Mouse (Mus musculus): ENCODE results near the gene Iqcf3.

The Iqcf3 gene

DNA sequence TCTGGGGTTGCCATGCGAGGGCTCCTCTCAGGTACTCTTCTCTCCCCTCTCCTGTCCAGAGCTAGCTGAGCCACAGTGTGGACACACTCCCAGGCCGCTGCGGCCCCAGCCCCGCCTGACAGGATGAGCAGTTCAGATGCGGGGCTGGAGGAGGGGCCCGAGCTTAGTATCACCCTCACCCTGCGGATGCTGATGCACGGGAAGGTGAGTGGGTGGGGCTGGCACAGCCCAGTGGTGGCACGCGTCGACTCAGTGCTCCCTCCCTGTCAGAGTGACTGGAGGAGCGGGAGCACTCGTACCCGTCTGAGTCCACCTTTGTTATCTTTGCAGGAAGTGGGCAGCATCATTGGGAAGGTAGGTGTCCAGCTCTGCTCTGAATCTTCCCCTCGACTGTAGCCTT lies 101.5 kb downstream of the Iqcf3 start:
- in situ Hi-C loops (cut with MboI; ENCODE audit: unreplicated experiment in 2 of 2) = loop anchor here in 1 of 2 experiments (25.0 kb wide), 1 partner anchor 623 kb away; the partner anchor contains the start of gene Col6a6

DNA sequence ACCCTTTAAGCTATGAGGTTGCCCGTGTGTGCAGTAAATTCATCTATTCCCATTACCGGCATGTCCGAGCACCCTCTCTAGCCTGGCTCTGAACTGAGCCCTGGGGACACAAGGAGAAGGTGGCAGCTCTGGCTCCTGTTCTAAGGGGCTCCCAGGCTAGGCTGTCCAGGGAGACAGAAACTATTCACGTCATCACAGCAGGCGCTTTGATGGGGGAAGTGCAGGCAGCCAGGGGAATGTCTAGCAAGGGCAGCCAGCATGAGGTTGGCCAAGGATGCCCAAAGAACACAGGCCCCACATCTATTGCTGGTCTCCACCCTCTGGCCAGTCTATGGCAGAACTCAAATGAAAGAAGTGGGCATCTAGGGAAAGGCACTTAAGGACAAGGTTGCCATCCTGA lies 103.5 kb downstream of the Iqcf3 start:
- in situ Hi-C loops (cut with MboI; ENCODE audit: unreplicated experiment in 2 of 2) = loop anchor here in 1 of 2 experiments (25.0 kb wide), 1 partner anchor 621 kb away; the partner anchor contains the start of gene Col6a6

DNA sequence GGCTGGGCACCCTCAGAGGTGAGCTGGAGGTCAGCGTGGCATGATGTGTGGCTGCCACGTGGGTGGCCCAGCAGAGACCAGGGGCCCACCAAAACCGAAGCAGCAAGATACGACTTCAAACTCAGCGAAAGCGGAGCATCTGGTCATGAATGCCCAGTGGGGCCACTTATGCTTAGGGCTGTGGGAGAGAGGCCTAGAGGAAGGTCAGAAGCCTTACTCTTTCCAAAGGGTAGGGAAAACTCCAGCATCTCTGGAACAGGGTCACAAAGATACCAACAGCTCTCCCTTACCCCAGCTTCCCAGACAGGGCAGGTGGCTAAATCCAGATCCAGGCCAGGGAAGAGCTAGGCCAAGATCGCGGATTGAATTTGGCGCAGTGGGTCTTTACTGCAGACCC lies 104.3 kb downstream of the Iqcf3 start:
- in situ Hi-C loops (cut with MboI; ENCODE audit: unreplicated experiment in 2 of 2) = loop anchor here in 1 of 2 experiments (25.0 kb wide), 1 partner anchor 620 kb away; the partner anchor contains the start of gene Col6a6

DNA sequence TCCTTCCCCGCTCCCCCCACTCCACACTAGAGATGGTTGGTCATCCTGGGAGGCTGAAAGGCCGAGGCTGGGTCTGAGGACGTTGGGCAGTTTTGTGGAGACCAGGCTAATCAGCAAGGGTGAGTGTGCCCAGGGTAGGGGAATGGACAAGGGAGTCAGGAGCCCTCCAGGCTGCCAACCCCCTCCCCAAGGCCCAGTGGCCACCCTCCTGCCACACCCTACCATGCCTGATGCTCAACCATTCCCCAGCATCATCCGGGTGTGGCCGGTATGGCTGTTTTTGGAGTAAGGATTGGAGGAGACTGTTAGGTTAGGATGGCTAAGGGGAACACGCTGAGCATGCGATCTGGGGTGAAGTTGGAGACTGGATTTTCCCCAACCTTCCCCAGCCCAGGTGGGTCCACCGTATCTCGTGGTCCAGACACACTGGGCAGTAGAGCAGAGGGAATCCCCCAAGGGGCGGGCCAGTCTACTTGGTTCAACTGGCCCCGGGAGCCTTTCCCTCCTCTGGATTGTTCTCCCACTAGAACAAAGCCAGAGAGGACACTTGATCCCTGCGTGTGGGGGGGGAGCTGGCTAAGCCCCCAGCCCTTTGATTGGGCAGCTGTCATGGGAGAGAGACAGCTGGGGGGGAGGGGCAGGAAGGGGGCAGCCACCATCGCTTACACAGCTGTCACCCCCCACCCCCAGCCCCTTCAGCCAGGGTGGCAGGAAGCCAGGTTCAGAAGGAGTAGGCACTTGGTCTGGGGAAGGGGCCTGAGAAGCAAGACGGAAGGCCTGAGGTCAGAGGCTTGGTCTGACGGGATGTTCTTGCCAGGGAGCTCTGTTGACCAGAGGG lies 104.9 kb downstream of the Iqcf3 start:
- in situ Hi-C loops (cut with MboI; ENCODE audit: unreplicated experiment in 2 of 2) = loop anchor here in 1 of 2 experiments (25.0 kb wide), 1 partner anchor 619 kb away; the partner anchor contains the start of gene Col6a6

DNA sequence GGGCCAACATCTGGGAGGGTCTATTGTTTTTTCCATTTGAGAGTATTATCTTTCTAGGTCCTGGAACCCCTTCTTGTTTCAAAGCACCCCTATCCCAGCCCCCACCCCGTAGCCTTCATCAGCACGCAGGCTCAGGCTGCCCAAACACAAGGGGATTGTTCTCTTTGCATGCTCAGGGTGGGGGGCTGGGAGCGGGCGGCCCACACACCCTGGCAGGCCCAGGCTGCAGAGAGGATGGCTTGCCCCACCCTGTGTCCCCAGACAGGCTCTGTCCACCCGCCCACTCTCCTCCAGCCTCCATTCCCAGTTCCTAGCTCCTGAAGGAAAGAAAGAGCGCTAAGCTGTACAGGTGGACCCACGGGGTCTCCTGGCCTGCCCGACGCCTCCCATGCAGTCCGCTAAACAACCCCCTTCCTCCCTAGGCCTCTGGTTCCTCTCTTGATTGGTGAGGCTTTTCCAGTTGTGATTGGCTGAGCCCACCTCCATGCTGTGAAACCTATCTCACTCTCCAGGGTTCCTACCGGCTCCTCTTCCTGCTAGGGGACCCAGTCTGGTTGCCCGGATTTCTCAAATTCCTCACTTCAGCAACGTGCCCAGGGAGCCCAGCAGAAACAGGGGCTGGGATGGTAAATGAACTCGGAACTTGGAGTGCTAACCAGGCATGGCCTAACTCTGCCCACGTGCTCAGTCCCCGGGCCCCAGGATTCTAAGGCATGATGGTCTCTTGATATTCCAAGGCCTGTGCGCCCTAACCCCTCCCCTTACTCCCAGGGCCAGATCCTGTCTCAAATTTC lies 106.3 kb downstream of the Iqcf3 start:
- in situ Hi-C loops (cut with MboI; ENCODE audit: unreplicated experiment in 2 of 2) = loop anchor here in 1 of 2 experiments (25.0 kb wide), 1 partner anchor 618 kb away; the partner anchor contains the start of gene Col6a6

DNA sequence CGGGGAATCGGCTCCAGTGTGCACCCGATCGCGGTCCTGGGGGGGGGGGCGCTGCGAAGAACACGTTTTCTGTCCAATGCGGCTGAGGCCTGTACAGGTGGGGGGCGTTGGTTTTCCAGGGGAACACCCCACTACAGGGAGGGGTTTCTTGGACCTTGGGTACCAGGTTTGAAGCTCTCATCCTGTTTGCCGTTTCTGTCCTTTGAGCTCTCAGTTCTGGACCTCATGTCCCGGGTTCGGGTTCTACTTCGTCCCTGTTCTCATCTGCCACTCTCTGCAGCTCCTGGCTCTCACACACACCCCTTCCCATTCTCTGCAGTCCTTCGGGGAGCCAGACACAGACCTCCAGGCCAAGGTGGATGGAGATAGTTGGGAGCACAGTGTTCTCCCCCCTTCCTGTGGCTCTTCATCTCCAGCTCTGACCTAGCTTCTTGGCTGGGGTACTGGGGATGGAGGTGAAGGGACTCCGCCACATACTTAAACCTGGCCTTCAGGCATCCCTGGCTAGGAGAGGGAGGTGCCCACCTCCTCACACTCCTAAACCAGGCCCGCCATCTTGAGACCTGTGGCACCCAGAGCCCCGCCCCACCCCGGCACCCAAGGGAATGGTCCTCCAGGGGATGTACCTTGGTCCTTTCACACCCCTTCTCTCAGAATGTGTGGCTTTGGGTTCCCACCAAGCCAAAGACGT lies 107.2 kb downstream of the Iqcf3 start:
- in situ Hi-C loops (cut with MboI; ENCODE audit: unreplicated experiment in 2 of 2) = loop anchor here in 1 of 2 experiments (25.0 kb wide), 1 partner anchor 617 kb away; the partner anchor contains the start of gene Col6a6

DNA sequence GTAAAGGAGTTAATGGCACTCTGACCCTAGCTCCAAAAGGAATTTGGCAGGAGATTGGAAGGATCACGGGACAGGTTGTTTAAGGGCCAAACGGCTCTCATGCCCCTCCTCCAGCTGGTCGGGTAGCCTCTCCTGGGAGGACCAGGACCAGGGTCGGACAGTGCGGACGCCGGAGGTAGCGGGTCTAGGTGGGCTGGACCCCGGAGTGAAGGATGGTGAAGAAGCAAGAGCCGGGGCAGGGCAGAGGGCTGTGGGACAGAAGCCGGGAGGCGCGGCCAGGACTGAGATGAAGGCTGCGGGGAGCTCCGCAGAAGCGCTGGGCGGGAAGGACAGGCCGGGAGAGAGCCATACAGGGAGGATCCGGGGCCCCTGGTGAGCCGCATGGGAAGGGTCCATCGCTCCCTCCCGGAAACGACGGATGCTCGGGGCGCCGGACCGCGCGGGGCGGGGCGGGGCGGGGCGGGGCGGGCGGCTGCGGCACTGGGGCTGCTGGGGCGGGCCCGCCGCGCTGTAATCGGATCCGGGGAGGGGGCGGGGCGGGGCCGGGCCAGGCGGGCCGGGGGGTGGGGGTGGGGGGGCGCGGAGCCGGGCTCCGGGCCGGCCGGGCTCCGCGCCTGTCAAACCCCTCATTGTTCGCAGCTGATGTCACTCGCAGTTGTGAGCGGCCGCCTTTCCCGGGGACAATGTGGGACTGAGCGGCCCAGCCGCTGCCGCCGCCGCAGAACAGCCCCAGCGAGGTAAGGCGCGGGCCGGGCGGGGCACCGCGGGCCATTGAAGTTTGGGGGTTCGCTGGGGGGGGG lies 108.0 kb downstream of the Iqcf3 start, which contains the start of gene Pcbp4:
TSS of gene Pcbp4 (plus strand) at position 21 of the 800 bp plus-strand sequence.
- in situ Hi-C loops (cut with MboI; ENCODE audit: unreplicated experiment in 2 of 2) = loop anchor here in 1 of 2 experiments (25.0 kb wide), 1 partner anchor 616 kb away; the partner anchor contains the start of gene Col6a6
